Mouse (Mus musculus): Measurements from ENCODE around the gene Cd9.
A peak's percentile ranks its signal among the peaks of the same experiment; 100 is the strongest.

DNA sequence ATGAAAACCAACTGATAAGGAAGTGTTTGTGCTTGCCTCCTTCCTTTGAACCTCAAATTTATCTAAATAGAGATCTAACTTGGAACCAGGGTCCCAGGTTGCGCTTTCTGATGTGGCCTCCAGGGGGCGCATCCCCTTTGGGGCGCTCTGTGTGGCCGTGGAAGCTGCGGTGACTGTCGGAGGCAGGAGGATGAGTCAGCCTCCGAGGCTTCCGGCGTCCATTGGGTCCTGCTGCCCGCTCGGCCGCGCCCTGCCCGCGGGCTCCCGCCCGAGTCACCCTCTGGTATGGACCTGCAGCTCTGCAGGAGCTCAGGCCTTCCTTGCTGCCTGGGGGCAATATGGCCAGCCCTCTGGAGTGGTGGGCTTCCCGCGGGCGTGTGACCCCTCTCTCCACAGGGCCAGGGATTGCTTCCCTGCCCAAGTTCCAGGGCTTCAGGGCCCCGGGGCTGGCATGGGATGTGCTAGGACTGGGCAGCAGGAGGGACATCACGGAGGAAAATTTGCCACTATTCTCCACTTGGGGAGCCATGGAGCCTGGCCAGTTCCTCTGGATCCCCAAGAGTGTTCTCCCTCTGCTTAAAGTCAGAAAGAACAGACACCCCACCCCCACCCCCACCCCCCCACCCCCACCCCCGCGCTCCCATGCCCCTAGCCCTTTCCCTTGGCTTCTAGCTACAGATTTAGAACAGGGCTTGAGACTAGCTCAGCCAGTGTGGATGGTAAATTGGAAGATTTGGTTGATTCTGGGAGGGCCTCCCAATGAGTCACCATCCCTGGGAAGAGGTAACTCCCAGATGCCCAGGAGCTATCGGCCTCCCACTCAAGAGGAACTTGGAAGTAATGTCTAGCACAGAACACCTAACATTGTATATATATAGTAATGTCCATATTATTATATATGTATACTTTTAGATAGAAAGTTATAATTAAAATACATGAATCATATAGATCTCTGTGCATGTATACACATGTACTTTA is 67.9 kb downstream of the Cd9 start:
- TF ChIP-seq CTCF (IDR thresholded peaks at IDR 0.05; ENCODE audit: control insufficient read depth, insufficient read depth, insufficient replicate concordance, low read depth, low read length) (peak; percentile 91), POLR2A (IDR thresholded peaks at IDR 0.05; ENCODE audit: control insufficient read depth, low read depth, low read length) (no peak)

Measured in testis, adult 2 months (tissue).